Mouse (Mus musculus): ENCODE measurements around the gene Itpr2. TPM values are rescaled to one million over a fixed set of nuclear protein-coding genes. Genes with fewer than 3 reads are reported as not detected.

Gene Itpr2
- total RNA-seq, 2 experiments from 2014 or later, result 19.2 to 20.8 TPM

- intact Hi-C loops (cut with DNase I), result no loop called here
- DNase-seq (ENCODE audit: low spot score in 2 of 2), result no peak
These were observed 201.1 kb downstream of the Itpr2 start for GRCm38 (mm10) chr6:146300961-146301360.

- no peak for DNase-seq (ENCODE audit: low spot score in 2 of 2)
- intact Hi-C loops (cut with DNase I), result no loop called here
These were observed 203.3 kb downstream of the Itpr2 start for GRCm38 (mm10) chr6:146298712-146299111.

GRCm38 (mm10) chr6:146291036-146291435 lies 211.0 kb downstream of the Itpr2 start:
- intact Hi-C loops (cut with DNase I), result no loop called here
- DNase-seq (ENCODE audit: low spot score in 2 of 2), result no peak

- intact Hi-C loops (cut with DNase I), result no loop called here
- no peak for DNase-seq (ENCODE audit: low spot score in 2 of 2)
These were observed 212.2 kb downstream of the Itpr2 start for GRCm38 (mm10) chr6:146289801-146290200.

DNA sequence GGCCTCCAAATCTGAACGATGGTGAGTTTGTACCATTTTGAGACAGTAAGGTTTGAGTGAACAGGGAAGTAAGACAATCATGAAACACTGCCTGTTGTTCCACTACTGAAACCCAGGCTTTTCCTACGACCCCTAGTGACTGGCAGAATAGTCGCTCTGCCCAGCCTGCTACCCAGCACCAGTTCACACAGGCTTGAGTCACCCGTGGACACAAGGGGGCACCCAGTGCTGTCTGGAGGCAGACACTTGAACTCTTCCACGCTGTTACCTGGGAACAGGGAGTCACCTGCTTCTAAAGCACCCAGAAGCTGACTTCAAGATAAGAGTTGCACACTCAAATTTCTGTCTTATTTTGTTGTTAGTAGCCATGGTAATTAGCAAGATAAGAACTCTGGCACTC lies 213.8 kb downstream of the Itpr2 start:
- intact Hi-C loops (cut with DNase I), result no loop called here
- no peak for DNase-seq (ENCODE audit: low spot score in 2 of 2)

DNA sequence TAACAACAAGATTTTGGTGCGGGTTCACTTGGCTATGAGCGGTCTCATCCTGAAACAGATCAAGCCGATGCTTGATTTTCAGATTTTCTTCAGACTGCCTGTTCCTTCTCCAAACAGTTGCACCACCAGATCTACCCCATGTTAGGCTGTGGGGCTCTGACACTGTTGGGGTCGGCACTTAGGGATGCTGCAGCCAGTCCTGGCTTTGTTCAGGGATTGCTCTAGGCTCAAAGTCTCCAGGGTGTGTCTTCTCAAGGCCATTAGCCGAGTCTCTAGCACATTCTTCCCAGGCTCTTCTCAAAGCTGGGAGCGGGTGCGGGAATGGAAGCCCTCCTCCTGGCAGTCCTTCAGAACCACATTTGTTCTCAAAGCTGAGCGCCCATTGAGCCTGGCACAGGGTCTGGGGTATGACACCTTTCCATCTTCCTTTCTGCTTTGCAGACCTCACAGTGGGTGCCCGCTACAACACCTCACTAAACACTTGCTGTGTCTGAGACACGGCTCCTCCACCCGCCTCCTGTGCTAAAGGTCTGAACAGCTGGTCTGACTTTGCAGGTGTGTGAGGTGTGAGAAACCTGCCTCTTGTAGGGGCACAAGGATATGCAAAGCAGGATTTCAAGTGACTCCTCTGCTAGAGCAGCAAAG lies 217.0 kb downstream of the Itpr2 start:
- intact Hi-C loops (cut with DNase I), result loop anchor here (5.0 kb wide), 2 partner anchors 112 to 928 kb away; no protein-coding TSS in a partner anchor
- DNase-seq (ENCODE audit: low spot score in 2 of 2), result no peak

GRCm38 (mm10) chr6:146283981-146284380 lies 218.0 kb downstream of the Itpr2 start:
- intact Hi-C loops (cut with DNase I), result loop anchor here (5.0 kb wide), 2 partner anchors 113 to 927 kb away; no protein-coding TSS in a partner anchor
- DNase-seq (ENCODE audit: low spot score in 2 of 2), result no peak

DNA sequence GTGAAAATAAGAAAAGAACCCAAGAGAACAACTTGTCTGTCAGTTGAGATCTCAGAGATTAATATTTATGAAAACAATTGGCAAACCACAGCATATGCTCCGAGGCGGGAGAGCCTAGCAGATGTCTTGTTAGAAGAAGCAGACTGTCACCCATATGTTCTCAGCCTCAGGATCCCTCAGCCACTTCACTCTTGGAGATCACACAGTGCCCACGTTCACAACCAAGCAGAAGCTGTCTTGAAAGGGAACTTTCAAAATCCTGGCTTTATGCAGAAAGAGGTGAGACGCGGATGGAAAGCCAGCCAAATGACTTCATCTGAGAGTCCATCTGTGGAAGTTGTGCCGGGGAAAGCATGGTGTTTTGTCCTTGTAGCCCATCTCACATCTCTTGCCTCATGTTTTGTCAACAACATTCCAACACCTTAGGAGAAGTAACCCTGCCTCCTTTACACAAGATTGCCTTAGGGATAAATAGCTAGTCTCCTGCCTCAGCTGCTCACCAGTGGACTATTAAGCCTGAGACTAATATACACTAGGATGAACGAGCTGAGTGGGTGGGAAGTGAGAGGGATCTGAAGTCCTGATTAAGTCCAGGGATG lies 219.9 kb downstream of the Itpr2 start:
- DNase-seq (ENCODE audit: low spot score in 2 of 2), result peak; percentile 85 to 86
- intact Hi-C loops (cut with DNase I), result loop anchor here (5.0 kb wide), 2 partner anchors 115 to 925 kb away; no protein-coding TSS in a partner anchor

DNA sequence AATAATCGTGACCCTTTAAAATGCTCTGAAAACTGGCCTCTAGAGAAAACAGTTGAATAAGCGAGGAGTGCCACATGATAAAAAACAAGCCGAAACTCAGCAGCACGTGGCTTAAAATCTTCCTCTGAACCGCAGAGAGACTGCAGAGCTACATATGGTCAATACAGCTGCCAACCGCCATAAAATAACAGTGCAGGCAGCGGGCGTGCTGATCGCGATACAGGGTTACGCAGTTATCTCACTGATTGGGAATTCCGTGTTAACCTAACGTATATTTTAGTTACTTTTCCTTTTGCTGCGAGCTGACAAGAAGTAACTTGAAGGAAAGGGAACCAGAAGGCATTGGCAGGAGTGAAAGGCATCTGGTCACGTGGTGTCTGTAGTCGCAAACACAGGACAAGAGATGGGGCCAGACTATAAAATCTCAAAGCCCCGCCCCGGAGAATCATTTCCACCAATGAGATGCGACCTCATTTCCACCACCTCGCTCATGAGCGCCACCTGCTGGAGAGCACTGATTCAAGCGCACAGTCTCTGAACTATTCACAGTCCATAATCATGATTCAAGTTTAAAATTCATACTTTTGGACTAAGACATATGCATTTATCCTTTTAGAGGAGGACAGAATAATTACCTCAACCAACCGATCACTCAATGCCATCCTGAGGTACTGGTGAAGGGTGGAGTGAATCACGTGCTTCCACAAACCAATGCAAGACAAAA lies 220.7 kb downstream of the Itpr2 start:
- intact Hi-C loops (cut with DNase I), result loop anchor here (5.0 kb wide), 2 partner anchors 116 to 924 kb away; no protein-coding TSS in a partner anchor
- DNase-seq (ENCODE audit: low spot score in 2 of 2), result peak; percentile 55 to 61

DNA sequence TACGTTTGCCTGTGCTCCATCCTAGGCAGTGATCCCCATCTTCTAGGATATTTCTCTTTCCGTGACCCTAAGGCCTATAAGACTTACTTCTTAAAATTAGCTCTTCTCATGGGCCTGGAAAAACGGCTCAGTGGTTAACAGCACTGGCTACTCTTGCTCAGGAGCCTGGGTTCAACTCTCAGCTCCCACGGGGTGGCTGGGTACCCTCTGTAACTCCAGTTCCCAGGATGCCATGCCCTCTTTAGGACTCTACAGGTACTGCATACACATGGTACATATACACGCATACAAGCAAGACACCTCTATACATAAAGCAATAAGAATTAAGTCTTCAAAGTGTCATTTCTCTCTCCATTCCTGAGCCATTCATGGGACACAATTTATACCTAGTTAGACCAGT lies 228.8 kb downstream of the Itpr2 start:
- no peak for DNase-seq (ENCODE audit: low spot score in 2 of 2)

DNA sequence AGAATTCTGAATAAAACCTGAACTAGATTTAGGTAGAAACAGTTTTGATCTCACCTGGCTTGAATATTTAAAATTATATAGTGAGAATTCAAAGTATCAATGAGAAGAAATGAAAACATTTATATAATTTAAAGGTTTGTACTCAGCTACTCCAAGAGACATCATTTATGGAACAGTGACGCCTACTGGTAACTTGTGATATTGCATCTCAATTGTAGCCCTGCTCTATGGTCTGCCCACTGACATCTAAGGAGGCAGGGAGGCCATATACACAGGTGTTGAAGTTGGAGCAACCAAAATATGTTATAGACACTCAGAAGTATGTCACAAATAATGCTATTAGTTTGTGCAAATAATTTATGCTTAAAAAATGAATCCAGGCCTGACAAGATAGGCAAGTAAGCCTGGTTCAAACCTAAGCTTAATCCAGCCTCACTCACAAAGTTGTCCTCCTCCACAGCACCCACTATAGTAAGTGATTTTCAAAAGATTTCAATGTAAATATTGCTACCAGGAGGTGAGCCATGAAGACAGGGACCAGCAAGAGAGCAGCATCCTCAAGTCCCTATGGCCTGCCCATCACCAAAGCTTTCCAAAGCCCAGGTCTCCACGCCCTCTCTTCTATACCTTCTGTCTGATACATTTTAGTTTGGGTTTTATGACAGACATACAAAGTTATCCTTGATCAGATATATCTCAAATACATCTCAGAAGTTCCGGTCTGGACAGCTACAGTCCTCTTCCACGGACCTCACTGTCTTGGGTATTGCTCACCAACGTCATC lies 229.6 kb downstream of the Itpr2 start:
- DNase-seq (ENCODE audit: low spot score in 2 of 2), result peak; percentile 69 to 84
- intact Hi-C loops (cut with DNase I), result loop anchor here (2.0 to 5.0 kb wide), 2 partner anchors 410 to 442 kb away; no protein-coding TSS in a partner anchor

More for the DNA sequence above, 228.8 kb downstream of the Itpr2 start:
- intact Hi-C loops (cut with DNase I), result loop anchor here (2.0 to 5.0 kb wide), 2 partner anchors 411 to 442 kb away; no protein-coding TSS in a partner anchor

- intact Hi-C loops (cut with DNase I), result loop anchor here (5.0 kb wide), 1 partner anchor 409 kb away; no protein-coding TSS in a partner anchor
- DNase-seq (ENCODE audit: low spot score in 2 of 2), result peak; percentile 72 to 84
These were observed 231.1 kb downstream of the Itpr2 start for GRCm38 (mm10) chr6:146270776-146271533.

- intact Hi-C loops (cut with DNase I), result loop anchor here (5.0 kb wide), 1 partner anchor 408 kb away; no protein-coding TSS in a partner anchor
These were observed 231.9 kb downstream of the Itpr2 start for GRCm38 (mm10) chr6:146270162-146270561.

GRCm38 (mm10) chr6:146269291-146269690 lies 232.7 kb downstream of the Itpr2 start:
- DNase-seq (ENCODE audit: low spot score in 2 of 2), result no peak
- intact Hi-C loops (cut with DNase I), result no loop called here

More at GRCm38 (mm10) chr6:146270162-146270561, 231.9 kb downstream of the Itpr2 start:
- DNase-seq (ENCODE audit: low spot score in 2 of 2), result peak in 1 of 2 experiments; percentile 19

DNA sequence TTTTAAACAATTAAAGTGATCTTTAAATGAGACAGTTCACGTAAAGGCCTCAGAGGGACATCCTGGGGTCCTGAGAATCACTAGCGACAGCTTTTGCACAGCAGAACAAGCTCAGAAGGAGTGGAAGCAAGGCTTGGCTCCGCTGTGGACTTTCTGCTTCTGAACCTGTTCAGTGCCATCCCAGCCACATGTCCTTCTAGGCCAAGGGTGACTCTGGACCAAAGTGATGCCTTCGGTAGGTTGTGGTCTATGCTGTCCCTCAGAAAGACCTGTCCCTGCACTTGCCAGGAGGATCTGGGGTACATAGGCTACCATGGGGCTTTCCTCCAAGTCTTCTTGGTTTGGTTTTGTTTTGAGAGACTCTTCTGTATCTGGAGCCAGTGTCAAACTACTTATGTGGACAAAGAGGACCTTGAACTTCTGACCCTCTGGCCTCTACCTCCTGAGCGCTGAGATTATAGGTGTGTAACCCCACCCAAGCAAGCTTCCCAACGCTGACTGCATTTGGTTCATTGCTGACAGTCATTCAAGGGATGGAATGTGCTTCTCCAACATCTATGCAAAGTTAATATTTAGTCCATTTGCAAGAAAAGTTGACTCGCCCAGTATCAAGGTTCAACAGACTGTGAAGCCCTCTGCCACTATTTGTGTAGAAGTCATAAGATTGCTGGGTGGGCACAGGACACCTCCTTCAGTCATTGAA lies 241.2 kb downstream of the Itpr2 start:
- no peak for DNase-seq (ENCODE audit: low spot score in 2 of 2)
- intact Hi-C loops (cut with DNase I), result no loop called here

DNA sequence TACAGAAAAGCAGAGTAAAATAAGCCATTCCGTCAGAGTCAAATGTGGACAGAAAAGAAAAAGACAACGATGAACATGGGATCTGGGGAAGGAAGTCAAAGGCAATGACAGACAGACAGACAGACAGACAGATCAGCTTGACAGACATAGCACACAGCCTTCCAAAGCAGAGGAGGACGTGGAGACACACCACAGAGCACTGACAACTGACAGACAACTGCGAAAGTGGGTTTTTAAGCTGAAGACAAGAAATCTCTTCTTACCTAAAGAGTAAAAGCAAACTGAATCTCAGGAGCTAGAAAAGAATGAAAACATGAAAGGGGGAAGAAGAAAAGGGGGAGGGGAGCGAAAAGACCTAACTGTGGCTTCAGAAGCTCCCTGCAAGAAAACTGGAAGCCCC lies 243.3 kb downstream of the Itpr2 start:
- DNase-seq (ENCODE audit: low spot score in 2 of 2), result no peak
- intact Hi-C loops (cut with DNase I), result no loop called here

DNA sequence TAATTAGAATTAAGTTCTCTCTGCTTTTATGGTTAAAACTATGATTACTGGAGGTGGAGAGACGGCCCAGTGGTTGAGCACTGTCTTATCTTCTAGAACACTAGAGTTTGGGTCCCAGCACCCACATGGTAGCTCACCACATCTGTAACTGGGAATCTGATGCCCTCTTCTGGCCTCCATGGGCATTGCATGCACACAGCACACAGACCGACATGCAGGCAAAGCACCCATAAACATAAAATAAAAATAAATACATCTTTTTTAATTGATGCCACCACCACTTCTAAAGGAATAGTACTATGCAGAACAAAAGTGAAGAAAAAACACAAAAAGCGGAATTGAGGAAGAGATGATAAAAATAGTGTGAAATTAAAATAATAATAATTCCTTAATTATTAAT lies 243.8 kb downstream of the Itpr2 start:
- DNase-seq (ENCODE audit: low spot score in 2 of 2), result no peak
- intact Hi-C loops (cut with DNase I), result no loop called here
